Comparison of ENCODE assay signal across 9 mouse cellular contexts in the genomic region with DNA sequence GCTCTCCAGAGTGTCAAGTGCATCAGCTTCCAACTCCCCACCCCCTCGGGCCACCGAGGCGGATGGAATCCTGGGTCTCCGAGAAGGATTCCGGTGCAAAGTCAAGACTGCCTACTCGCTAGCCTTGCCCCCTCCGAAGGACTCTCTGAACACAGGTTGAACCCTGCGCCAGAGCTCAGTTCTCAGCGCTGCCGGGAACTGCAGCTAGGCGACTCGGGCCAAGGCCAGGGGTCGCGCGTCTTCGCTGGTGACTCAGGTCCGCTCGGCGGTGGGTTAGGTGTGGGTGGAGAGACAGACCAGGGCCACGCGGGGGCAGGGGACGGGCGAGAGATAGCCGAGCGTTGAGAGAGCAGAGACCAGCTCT. TPM values are rescaled to one million over a fixed set of nuclear protein-coding genes. Genes with fewer than 3 reads are reported as not detected.
A peak's percentile ranks its signal among the peaks of the same experiment; 100 is the strongest.
DNase-seq lines count a peak whose midpoint lies in the region; ATAC-seq lines count a peak whose summit lies in the region.
"Had no signal": no experiment of that assay in that cellular context is flagged by ENCODE, and none has a peak within 500 bp of the region (broad histone marks: within the 10 kb centered on the region; RNA-seq: fewer than 3 reads in every experiment).

No protein-coding gene starts in this region.

- peaks cover 95% of the 10 kb centered on the region for H3K27me3 ChIP-seq in heart, embryonic 13.5 days (replicated peaks)
- peaks cover 6% of the 10 kb centered on the region for H3K27me3 ChIP-seq in hindbrain, embryonic 16.5 days (replicated peaks; ENCODE audit: control insufficient read depth, insufficient read depth, low read length)
- H3K27me3 ChIP-seq in neural tube, embryonic 13.5 days, result peaks cover 27% of the 10 kb centered on the region

- H3K4me3 ChIP-seq in heart, embryonic 13.5 days, result peak overlapping the region; percentile 72
- H3K4me3 ChIP-seq in hindbrain, embryonic 16.5 days (ENCODE audit: low read length), result peak overlapping the region; percentile 67
- H3K4me3 ChIP-seq in neural tube, embryonic 13.5 days, result peak overlapping the region; percentile 89

- intact Hi-C loops in heart, postnatal 14 days (cut with DNase I), result loop anchor here (5.0 kb wide), 1 partner anchor 59 kb away; no protein-coding TSS in a partner anchor

- H3K9me3 ChIP-seq in heart, embryonic 13.5 days, result no peaks in the 10 kb centered on the region
- no peaks in the 10 kb centered on the region for H3K9me3 ChIP-seq in hindbrain, embryonic 16.5 days (ENCODE audit: control insufficient read depth, low read length)
- H3K9me3 ChIP-seq in neural tube, embryonic 13.5 days, result no peaks in the 10 kb centered on the region

- no peak overlapping the region for H3K27ac ChIP-seq in heart, embryonic 13.5 days (replicated peaks)
- peak overlapping the region; percentile 84 for H3K27ac ChIP-seq in hindbrain, embryonic 16.5 days (ENCODE audit: low read depth, low read length)
- H3K27ac ChIP-seq in neural tube, embryonic 13.5 days (replicated peaks), result peak overlapping the region; percentile 93

- under 1% methylated on average over 25 of the region's 25 CpGs for WGBS in heart, embryonic 13.5 days
- 0% methylated on average over 19 of the region's 25 CpGs for WGBS in hindbrain, embryonic 16.5 days
- 0% methylated on average over 25 of the region's 25 CpGs for WGBS in neural tube, embryonic 13.5 days

- ATAC-seq in heart, embryonic 13.5 days (ENCODE audit: extremely low read depth, insufficient number of reproducible peaks, low FRiP score, low TSS enrichment), result 0 out of 2 replicates have a peak, but pooled peaks have one; percentile 21
- peak; percentile 58 for ATAC-seq in hindbrain, embryonic 16.5 days
- ATAC-seq in neural tube, embryonic 13.5 days (ENCODE audit: low read depth), result peak; percentile 68
- no peak for ATAC-seq in erythroblast, adult 5-6 weeks (replicated peaks; ENCODE audit: low FRiP score, poor library complexity, severe bottlenecking)

- peaks cover 14% of the 10 kb centered on the region for H3K4me1 ChIP-seq in heart, embryonic 13.5 days
- peaks cover 12% of the 10 kb centered on the region for H3K4me1 ChIP-seq in hindbrain, embryonic 16.5 days (ENCODE audit: control insufficient read depth, insufficient read depth, low read depth, low read length)
- peaks cover 42% of the 10 kb centered on the region for H3K4me1 ChIP-seq in neural tube, embryonic 13.5 days (replicated peaks)

- DNase-seq in heart, postnatal 14 days, result no peak
- DNase-seq in ES-CJ7 (ENCODE audit: low read depth, low spot score), result peak; percentile 55
- peak; percentile 74 for DNase-seq in embryo, embryonic 10.5 days (ENCODE audit: low spot score)
- no peak for DNase-seq in spleen, postnatal 14 days (ENCODE audit: low spot score in 2 of 2)

- H3K9ac ChIP-seq in heart, embryonic 13.5 days, result peak overlapping the region; percentile 76
- H3K9ac ChIP-seq in hindbrain, embryonic 16.5 days (ENCODE audit: low read depth, low read length), result peak overlapping the region; percentile 70
- H3K9ac ChIP-seq in neural tube, embryonic 13.5 days, result peak overlapping the region; percentile 86

- H3K36me3 ChIP-seq in heart, embryonic 13.5 days, result no peaks in the 10 kb centered on the region
- H3K36me3 ChIP-seq in hindbrain, embryonic 16.5 days (ENCODE audit: control insufficient read depth, insufficient read depth, low read length), result no peaks in the 10 kb centered on the region
- H3K36me3 ChIP-seq in neural tube, embryonic 13.5 days, result no peaks in the 10 kb centered on the region
- H3K36me3 ChIP-seq: G1E had no signal

- peak overlapping the region; percentile 100 for H3K4me2 ChIP-seq in heart, embryonic 13.5 days
- peak overlapping the region; percentile 71 for H3K4me2 ChIP-seq in hindbrain, embryonic 16.5 days (ENCODE audit: low read length)
- H3K4me2 ChIP-seq in neural tube, embryonic 13.5 days, result peak overlapping the region; percentile 85

RNA-seq across cellular contexts. Expression of a gene that starts 0.3 kb away (rescaled TPM):
- polyA plus RNA-seq in heart, embryonic 13.5 days (2015; fragmentation: Nextera tagmentation; extraction: Ambion mirVana), result 3.2 and 3.7 TPM in 2 replicates
- 1 to 10 TPM; 7.1 to 7.6 TPM for total RNA-seq in heart, postnatal 14 days (2021)
- 34.0 and 35.9 TPM in 2 replicates for polyA plus RNA-seq in hindbrain, embryonic 16.5 days (2015; fragmentation: Nextera tagmentation; extraction: Ambion mirVana)
- polyA plus RNA-seq in neural tube, embryonic 13.5 days (2015; fragmentation: Nextera tagmentation; extraction: Ambion mirVana), result 27.9 and 28.9 TPM in 2 replicates
- not detected in 2 replicates for total RNA-seq in erythroblast, adult 5-6 weeks (2015; ENCODE audit: low replicate concordance)
- not detected in 2 replicates for total RNA-seq in erythroblast, adult 5-6 weeks (2017; ENCODE audit: low replicate concordance)

RNA-seq across cellular contexts. Expression of a gene that starts 55.5 kb away (rescaled TPM):
- polyA plus RNA-seq in heart, embryonic 13.5 days (2015; fragmentation: Nextera tagmentation; extraction: Ambion mirVana), result 16.6 and 16.9 TPM in 2 replicates
- 10 to 100 TPM; 11.2 to 12.7 TPM for total RNA-seq in heart, postnatal 14 days (2021)
- polyA plus RNA-seq in hindbrain, embryonic 16.5 days (2015; fragmentation: Nextera tagmentation; extraction: Ambion mirVana), result 45.0 and 56.0 TPM in 2 replicates
- polyA plus RNA-seq in neural tube, embryonic 13.5 days (2015; fragmentation: Nextera tagmentation; extraction: Ambion mirVana), result 47.7 and 51.4 TPM in 2 replicates
- 1.7 and 1.9 TPM in 2 replicates for total RNA-seq in erythroblast, adult 5-6 weeks (2015; ENCODE audit: low replicate concordance)
- 3.1 and 4.2 TPM in 2 replicates for total RNA-seq in erythroblast, adult 5-6 weeks (2017; ENCODE audit: low replicate concordance)

Comparison
In these comparisons a context has a peak if more than half of its experiments do, and no peak if none do; other contexts are left out.
1. DNase-seq: peak in ES-CJ7 (single experiment) and embryo, embryonic 10.5 days (single experiment); none in heart, postnatal 14 days (0 of 2) and spleen, postnatal 14 days (0 of 2).
2. Peak in every context shown above with its lines, with median percentiles within 50 percentile points of each other: H3K4me2 ChIP-seq, H3K4me3 ChIP-seq and H3K9ac ChIP-seq.